Mouse (Mus musculus): Measurements from ENCODE around the gene Rbl2. TPM values are rescaled to one million over a fixed set of nuclear protein-coding genes. Genes with fewer than 3 reads are reported as not detected.

Rbl2 gene
- polyA plus RNA-seq (2015; fragmentation: Nextera tagmentation; extraction: Ambion mirVana): 19.1 and 22.8 TPM in 2 replicates

GRCm38 (mm10) chr8:91069834-91070233 lies at the start of gene Rbl2:
Gene Rbl2 (plus strand): TSS chr8:91070057.
- H3K36me3 ChIP-seq (ENCODE audit: insufficient read depth, low read length): no peaks in the 10 kb centered on the region
- under 1% methylated on average over 23 of the region's 25 CpGs for WGBS
- peak within 1 kb of the TSS; percentile 73 for H3K27ac ChIP-seq (ENCODE audit: low read length)
- peak within 1 kb of the TSS; percentile 89 for H3K9ac ChIP-seq (replicated peaks; ENCODE audit: low read length)
- H3K9me3 ChIP-seq (ENCODE audit: low read length): no peaks in the 10 kb centered on the region
- peak within 1 kb of the TSS; percentile 99 for H3K4me3 ChIP-seq (ENCODE audit: low read length)
- peak; percentile 96 for ATAC-seq (ENCODE audit: low FRiP score, low TSS enrichment)
- no peaks in the 10 kb centered on the region for H3K27me3 ChIP-seq (ENCODE audit: insufficient read depth, low read length)
- H3K4me2 ChIP-seq (replicated peaks; ENCODE audit: low read depth, low read length): peak within 1 kb of the TSS; percentile 62
- peaks cover 10% of the 10 kb centered on the region; the same call in 1 of the 2 replicates for H3K4me1 ChIP-seq (ENCODE audit: insufficient read depth, low read length)

- no peak overlapping the region for H3K27ac ChIP-seq (ENCODE audit: low read length)
- WGBS: 85% methylated on average over 6 of the region's 6 CpGs
- peaks cover 71% of the 10 kb centered on the region for H3K36me3 ChIP-seq (ENCODE audit: insufficient read depth, low read length)
Observed at GRCm38 (mm10) chr8:91034417-91034816, 35.4 kb upstream of the Rbl2 start.

DNA sequence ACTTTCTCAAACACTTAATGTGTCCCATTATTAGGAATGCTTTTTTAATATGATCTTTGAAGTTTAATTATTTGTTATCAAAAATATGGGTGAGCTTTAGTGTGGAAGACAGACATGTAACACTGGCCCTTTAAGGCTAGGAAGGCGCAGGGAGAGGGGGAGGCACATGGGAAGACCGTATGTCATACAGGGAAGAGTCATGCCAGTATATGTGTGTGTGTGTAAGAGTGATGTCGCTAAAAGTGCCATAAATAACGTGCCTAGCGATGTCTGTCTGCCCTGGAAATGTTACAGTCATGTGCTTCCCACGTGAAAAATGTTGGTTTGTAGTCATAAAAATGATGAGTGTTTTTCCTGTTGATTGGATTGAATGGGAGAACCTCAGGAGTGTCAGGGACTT lies 33.0 kb upstream of the Rbl2 start:
- no peak overlapping the region for H3K4me3 ChIP-seq (ENCODE audit: low read length)
- no peak overlapping the region for H3K27ac ChIP-seq (ENCODE audit: low read length)
- H3K9ac ChIP-seq (replicated peaks; ENCODE audit: low read length): no peak overlapping the region
- WGBS: 54% methylated on average over 6 of the region's 6 CpGs
- no peak for ATAC-seq (ENCODE audit: low FRiP score, low TSS enrichment)
- no peak overlapping the region for H3K4me2 ChIP-seq (replicated peaks; ENCODE audit: low read depth, low read length)
- peaks cover 75% of the 10 kb centered on the region for H3K36me3 ChIP-seq (ENCODE audit: insufficient read depth, low read length)
- H3K4me1 ChIP-seq (ENCODE audit: insufficient read depth, low read length): no peaks in the 10 kb centered on the region
- H3K9me3 ChIP-seq (ENCODE audit: low read length): no peaks in the 10 kb centered on the region
- H3K27me3 ChIP-seq (ENCODE audit: insufficient read depth, low read length): no peaks in the 10 kb centered on the region

More at GRCm38 (mm10) chr8:91034417-91034816, 35.4 kb upstream of the Rbl2 start:
- H3K4me2 ChIP-seq (replicated peaks; ENCODE audit: low read depth, low read length): no peak overlapping the region
- H3K4me3 ChIP-seq (ENCODE audit: low read length): no peak overlapping the region
- H3K9me3 ChIP-seq (ENCODE audit: low read length): no peaks in the 10 kb centered on the region
- no peak overlapping the region for H3K9ac ChIP-seq (replicated peaks; ENCODE audit: low read length)
- H3K4me1 ChIP-seq (ENCODE audit: insufficient read depth, low read length): no peaks in the 10 kb centered on the region
- no peaks in the 10 kb centered on the region for H3K27me3 ChIP-seq (ENCODE audit: insufficient read depth, low read length)
- ATAC-seq (ENCODE audit: low FRiP score, low TSS enrichment): no peak

DNA sequence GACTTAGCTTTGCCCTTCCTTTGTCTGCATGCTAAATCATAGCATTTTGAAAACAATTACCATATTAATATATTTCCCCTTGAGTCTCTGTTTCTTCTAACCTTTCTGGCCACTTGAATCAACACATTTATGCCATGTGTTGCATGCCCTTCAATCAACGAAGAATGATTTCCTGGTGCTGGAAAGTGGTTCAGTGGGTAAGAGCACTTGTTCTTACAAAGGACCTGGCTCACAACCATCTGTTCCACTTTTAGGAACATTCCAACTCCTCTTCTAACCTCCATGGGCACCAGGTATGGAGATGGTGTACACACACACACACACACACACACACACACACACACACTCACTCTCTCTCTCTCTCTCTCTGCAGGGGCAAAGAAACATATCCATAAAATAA lies 31.2 kb upstream of the Rbl2 start:
- no peaks in the 10 kb centered on the region for H3K27me3 ChIP-seq (ENCODE audit: insufficient read depth, low read length)
- no peak overlapping the region for H3K9ac ChIP-seq (replicated peaks; ENCODE audit: low read length)
- no peaks in the 10 kb centered on the region for H3K4me1 ChIP-seq (ENCODE audit: insufficient read depth, low read length)
- WGBS: 93% methylated on average over 1 of the region's 1 CpGs
- H3K36me3 ChIP-seq (ENCODE audit: insufficient read depth, low read length): peaks cover 79% of the 10 kb centered on the region
- H3K27ac ChIP-seq (ENCODE audit: low read length): no peak overlapping the region
- ATAC-seq (ENCODE audit: low FRiP score, low TSS enrichment): no peak
- no peak overlapping the region for H3K4me3 ChIP-seq (ENCODE audit: low read length)
- H3K4me2 ChIP-seq (replicated peaks; ENCODE audit: low read depth, low read length): no peak overlapping the region
- no peaks in the 10 kb centered on the region for H3K9me3 ChIP-seq (ENCODE audit: low read length)

- Histone ChIP-seq H3K4me1 (ENCODE audit: insufficient read depth, low read length) (0 out of 2 replicates have a peak, but pooled peaks cover 2% of the 10 kb centered on the region), H3K9me3 (ENCODE audit: low read length) (no peaks in the 10 kb centered on the region), H3K36me3 (ENCODE audit: insufficient read depth, low read length) (peaks cover 54% of the 10 kb centered on the region), H3K4me3 (ENCODE audit: low read length) (no peak overlapping the region), H3K4me2 (replicated peaks; ENCODE audit: low read depth, low read length) (no peak overlapping the region), H3K27ac (ENCODE audit: low read length) (no peak overlapping the region), H3K9ac (replicated peaks; ENCODE audit: low read length) (no peak overlapping the region), H3K27me3 (ENCODE audit: insufficient read depth, low read length) (no peaks in the 10 kb centered on the region)
- ATAC-seq (ENCODE audit: low FRiP score, low TSS enrichment): peak; percentile 49; the same call in 1 of the 2 replicates
- 64% methylated on average over 4 of the region's 4 CpGs for WGBS
Observed at GRCm38 (mm10) chr8:91046370-91046769, 23.5 kb upstream of the Rbl2 start.

DNA sequence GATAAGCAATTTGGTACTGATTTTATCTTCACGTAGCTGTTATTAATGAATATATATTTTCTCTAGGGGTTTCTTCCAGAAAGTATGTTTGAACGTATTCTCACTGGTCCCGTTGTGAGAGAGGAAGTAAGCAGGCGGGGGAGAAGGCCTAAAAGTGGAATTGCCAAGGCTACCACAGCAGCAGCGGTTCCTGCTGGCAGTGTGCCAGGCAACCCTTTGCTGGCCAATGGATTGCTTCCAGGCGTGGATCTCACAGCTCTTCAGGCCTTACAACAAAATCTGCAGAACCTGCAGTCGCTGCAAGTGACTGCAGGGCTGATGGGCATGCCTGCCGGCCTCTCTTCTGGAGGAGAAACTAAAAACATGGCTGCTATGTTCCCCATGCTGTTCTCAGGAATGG lies 18.8 kb upstream of the Rbl2 start:
- no peak for ATAC-seq (ENCODE audit: low FRiP score, low TSS enrichment)
- peaks cover 35% of the 10 kb centered on the region for H3K36me3 ChIP-seq (ENCODE audit: insufficient read depth, low read length)
- 0 out of 2 replicates have a peak overlapping the region, but pooled peaks have one; percentile 29 for H3K27ac ChIP-seq (ENCODE audit: low read length)
- no peak overlapping the region for H3K9ac ChIP-seq (replicated peaks; ENCODE audit: low read length)
- WGBS: 46% methylated on average over 8 of the region's 8 CpGs
- 0 out of 2 replicates have a peak, but pooled peaks cover 2% of the 10 kb centered on the region for H3K4me1 ChIP-seq (ENCODE audit: insufficient read depth, low read length)
- no peaks in the 10 kb centered on the region for H3K27me3 ChIP-seq (ENCODE audit: insufficient read depth, low read length)
- no peak overlapping the region for H3K4me2 ChIP-seq (replicated peaks; ENCODE audit: low read depth, low read length)
- no peak overlapping the region for H3K4me3 ChIP-seq (ENCODE audit: low read length)
- H3K9me3 ChIP-seq (ENCODE audit: low read length): no peaks in the 10 kb centered on the region

- 47% methylated on average over 4 of the region's 4 CpGs for WGBS
- Histone ChIP-seq H3K9ac (replicated peaks; ENCODE audit: low read length) (no peak overlapping the region), H3K36me3 (ENCODE audit: insufficient read depth, low read length) (peaks cover 29% of the 10 kb centered on the region), H3K4me3 (ENCODE audit: low read length) (no peak overlapping the region), H3K4me1 (ENCODE audit: insufficient read depth, low read length) (peaks cover 2% of the 10 kb centered on the region; the same call in 1 of the 2 replicates), H3K4me2 (replicated peaks; ENCODE audit: low read depth, low read length) (no peak overlapping the region), H3K9me3 (ENCODE audit: low read length) (no peaks in the 10 kb centered on the region), H3K27me3 (ENCODE audit: insufficient read depth, low read length) (no peaks in the 10 kb centered on the region), H3K27ac (ENCODE audit: low read length) (no peak overlapping the region)
- no peak for ATAC-seq (ENCODE audit: low FRiP score, low TSS enrichment)
Observed at GRCm38 (mm10) chr8:91054418-91054817, 15.4 kb upstream of the Rbl2 start.

GRCm38 (mm10) chr8:91056848-91057247 lies 13.0 kb upstream of the Rbl2 start:
- 17% methylated on average over 3 of the region's 3 CpGs for WGBS
- H3K9me3 ChIP-seq (ENCODE audit: low read length): no peaks in the 10 kb centered on the region
- H3K36me3 ChIP-seq (ENCODE audit: insufficient read depth, low read length): peaks cover 10% of the 10 kb centered on the region; the same call in 1 of the 2 replicates
- no peak overlapping the region for H3K4me3 ChIP-seq (ENCODE audit: low read length)
- peak overlapping the region; percentile 48; the same call in 1 of the 2 replicates for H3K27ac ChIP-seq (ENCODE audit: low read length)
- H3K4me1 ChIP-seq (ENCODE audit: insufficient read depth, low read length): no peaks in the 10 kb centered on the region; the same call in 1 of the 2 replicates
- ATAC-seq (ENCODE audit: low FRiP score, low TSS enrichment): peak; percentile 42; the same call in 1 of the 2 replicates
- no peaks in the 10 kb centered on the region for H3K27me3 ChIP-seq (ENCODE audit: insufficient read depth, low read length)
- no peak overlapping the region for H3K9ac ChIP-seq (replicated peaks; ENCODE audit: low read length)
- H3K4me2 ChIP-seq (replicated peaks; ENCODE audit: low read depth, low read length): no peak overlapping the region

GRCm38 (mm10) chr8:91059086-91059578 lies 10.7 kb upstream of the Rbl2 start:
- Histone ChIP-seq H3K4me1 (ENCODE audit: insufficient read depth, low read length) (no peaks in the 10 kb centered on the region; the same call in 1 of the 2 replicates), H3K36me3 (ENCODE audit: insufficient read depth, low read length) (0 out of 2 replicates have a peak, but pooled peaks cover 4% of the 10 kb centered on the region), H3K4me2 (replicated peaks; ENCODE audit: low read depth, low read length) (no peak overlapping the region), H3K9me3 (ENCODE audit: low read length) (no peaks in the 10 kb centered on the region), H3K27ac (ENCODE audit: low read length) (no peak overlapping the region), H3K27me3 (ENCODE audit: insufficient read depth, low read length) (no peaks in the 10 kb centered on the region), H3K9ac (replicated peaks; ENCODE audit: low read length) (no peak overlapping the region), H3K4me3 (ENCODE audit: low read length) (no peak overlapping the region)
- ATAC-seq (ENCODE audit: low FRiP score, low TSS enrichment): 0 out of 2 replicates have a peak, but pooled peaks have one; percentile 17

DNA sequence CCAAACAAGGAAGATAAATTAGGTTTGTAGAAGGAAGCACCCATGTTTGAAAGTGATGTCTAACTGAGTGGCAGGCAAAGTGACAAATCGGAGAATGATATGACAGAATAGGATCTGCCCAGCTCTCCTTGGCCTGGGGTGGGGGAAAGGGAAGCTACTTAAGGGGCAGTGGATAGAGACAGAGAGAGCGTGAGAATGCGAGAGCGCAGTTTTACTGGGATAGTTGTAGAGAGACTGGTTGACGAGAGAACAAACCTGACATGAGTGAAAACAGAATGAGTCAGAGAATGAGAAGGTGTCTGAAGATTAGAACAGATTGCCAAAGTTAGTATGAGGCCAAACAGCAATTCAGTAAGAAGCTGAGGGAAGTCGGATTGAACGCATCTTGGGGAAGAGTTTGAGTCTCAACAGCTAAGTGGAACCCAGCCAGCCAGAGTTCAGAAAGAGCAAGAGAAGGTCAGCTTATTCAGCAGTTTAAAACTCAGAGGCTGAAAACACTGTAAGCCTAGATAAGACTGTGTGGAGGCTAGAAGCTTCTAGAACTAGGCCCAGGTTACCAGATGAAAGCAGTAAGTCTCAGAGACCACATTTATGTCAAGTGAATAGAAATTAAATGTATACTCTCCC lies 9.9 kb upstream of the Rbl2 start:
- Histone ChIP-seq H3K27ac (ENCODE audit: low read length) (no peak overlapping the region), H3K9ac (replicated peaks; ENCODE audit: low read length) (no peak overlapping the region), H3K4me2 (replicated peaks; ENCODE audit: low read depth, low read length) (no peak overlapping the region), H3K9me3 (ENCODE audit: low read length) (no peaks in the 10 kb centered on the region), H3K27me3 (ENCODE audit: insufficient read depth, low read length) (no peaks in the 10 kb centered on the region), H3K4me1 (ENCODE audit: insufficient read depth, low read length) (no peaks in the 10 kb centered on the region; the same call in 1 of the 2 replicates), H3K36me3 (ENCODE audit: insufficient read depth, low read length) (0 out of 2 replicates have a peak, but pooled peaks cover 4% of the 10 kb centered on the region), H3K4me3 (ENCODE audit: low read length) (no peak overlapping the region)
- WGBS: 81% methylated on average over 7 of the region's 7 CpGs
- no peak for ATAC-seq (ENCODE audit: low FRiP score, low TSS enrichment)

Measured in kidney, embryonic 16.5 days (tissue).